Mouse (Mus musculus): ENCODE measurements around the gene Dscam. TPM values are rescaled to one million over a fixed set of nuclear protein-coding genes. Genes with fewer than 3 reads are reported as not detected.

The Dscam gene
- polyA plus RNA-seq, 1 experiment from 2014 or later = 8.2 TPM

GRCm38 (mm10) chr16:96635916-96636315 is 534.6 kb downstream of the Dscam start:
- no peaks in the 10 kb centered on the region for H3K9me3 ChIP-seq (replicated peaks; ENCODE audit: control insufficient read depth, low read length)
- no peak overlapping the region for H3K4me3 ChIP-seq (ENCODE audit: low read depth, low read length)
- DNase-seq (ENCODE audit: low spot score) = no peak
- H3K4me1 ChIP-seq (ENCODE audit: control insufficient read depth, insufficient read depth, low read length) = peaks cover 13% of the 10 kb centered on the region
- no peak for ATAC-seq
- H3K9ac ChIP-seq (ENCODE audit: low read length) = no peak overlapping the region
- H3K27me3 ChIP-seq (replicated peaks; ENCODE audit: control insufficient read depth, insufficient read depth, low read length) = no peaks in the 10 kb centered on the region
- WGBS = 73% methylated on average over 2 of the region's 2 CpGs
- no peak overlapping the region for H3K4me2 ChIP-seq (ENCODE audit: low read length)
- H3K27ac ChIP-seq (ENCODE audit: low read depth, low read length) = no peak overlapping the region
- H3K36me3 ChIP-seq (ENCODE audit: control insufficient read depth, insufficient read depth, low read length) = no peaks in the 10 kb centered on the region

GRCm38 (mm10) chr16:96634791-96635143 is 535.8 kb downstream of the Dscam start:
- H3K4me1 ChIP-seq (ENCODE audit: control insufficient read depth, insufficient read depth, low read length) = peaks cover 13% of the 10 kb centered on the region
- DNase-seq (ENCODE audit: low spot score) = no peak
- no peaks in the 10 kb centered on the region for H3K9me3 ChIP-seq (replicated peaks; ENCODE audit: control insufficient read depth, low read length)
- no peak overlapping the region for H3K4me3 ChIP-seq (ENCODE audit: low read depth, low read length)
- H3K4me2 ChIP-seq (ENCODE audit: low read length) = no peak overlapping the region
- H3K27ac ChIP-seq (ENCODE audit: low read depth, low read length) = no peak overlapping the region
- no peak overlapping the region for H3K9ac ChIP-seq (ENCODE audit: low read length)
- no peaks in the 10 kb centered on the region for H3K36me3 ChIP-seq (ENCODE audit: control insufficient read depth, insufficient read depth, low read length)
- no peaks in the 10 kb centered on the region for H3K27me3 ChIP-seq (replicated peaks; ENCODE audit: control insufficient read depth, insufficient read depth, low read length)
- peak; percentile 67; the same call in 1 of the 2 replicates for ATAC-seq

GRCm38 (mm10) chr16:96634097-96634790 is 536.3 kb downstream of the Dscam start:
- Histone ChIP-seq H3K36me3 (ENCODE audit: control insufficient read depth, insufficient read depth, low read length) (no peaks in the 10 kb centered on the region), H3K4me1 (ENCODE audit: control insufficient read depth, insufficient read depth, low read length) (peaks cover 13% of the 10 kb centered on the region), H3K27ac (ENCODE audit: low read depth, low read length) (peak overlapping the region; percentile 27; the same call in 1 of the 2 replicates), H3K9me3 (replicated peaks; ENCODE audit: control insufficient read depth, low read length) (no peaks in the 10 kb centered on the region), H3K27me3 (replicated peaks; ENCODE audit: control insufficient read depth, insufficient read depth, low read length) (no peaks in the 10 kb centered on the region), H3K9ac (ENCODE audit: low read length) (no peak overlapping the region), H3K4me3 (ENCODE audit: low read depth, low read length) (no peak overlapping the region), H3K4me2 (ENCODE audit: low read length) (no peak overlapping the region)
- DNase-seq (ENCODE audit: low spot score) (peak; percentile 49), ATAC-seq (peak; percentile 72; the same call in 1 of the 2 replicates)
- WGBS = 77% methylated on average over 4 of the region's 4 CpGs

- no peak overlapping the region for H3K4me3 ChIP-seq (ENCODE audit: low read depth, low read length)
- no peaks in the 10 kb centered on the region for H3K27me3 ChIP-seq (replicated peaks; ENCODE audit: control insufficient read depth, insufficient read depth, low read length)
- no peaks in the 10 kb centered on the region for H3K9me3 ChIP-seq (replicated peaks; ENCODE audit: control insufficient read depth, low read length)
- no peak overlapping the region for H3K9ac ChIP-seq (ENCODE audit: low read length)
- peaks cover 13% of the 10 kb centered on the region for H3K4me1 ChIP-seq (ENCODE audit: control insufficient read depth, insufficient read depth, low read length)
- no peak overlapping the region for H3K4me2 ChIP-seq (ENCODE audit: low read length)
- no peaks in the 10 kb centered on the region for H3K36me3 ChIP-seq (ENCODE audit: control insufficient read depth, insufficient read depth, low read length)
- no peak overlapping the region for H3K27ac ChIP-seq (ENCODE audit: low read depth, low read length)
- WGBS = 88% methylated on average over 7 of the region's 7 CpGs
- DNase-seq (ENCODE audit: low spot score) (no peak), ATAC-seq (no peak)
Observed at GRCm38 (mm10) chr16:96630241-96630640, 540.3 kb downstream of the Dscam start.

GRCm38 (mm10) chr16:96629623-96630022 is 540.9 kb downstream of the Dscam start:
- H3K4me3 ChIP-seq (ENCODE audit: low read depth, low read length) = no peak overlapping the region
- WGBS = 93% methylated on average over 5 of the region's 5 CpGs
- no peaks in the 10 kb centered on the region for H3K36me3 ChIP-seq (ENCODE audit: control insufficient read depth, insufficient read depth, low read length)
- H3K9me3 ChIP-seq (replicated peaks; ENCODE audit: control insufficient read depth, low read length) = no peaks in the 10 kb centered on the region
- no peak overlapping the region for H3K4me2 ChIP-seq (ENCODE audit: low read length)
- no peak overlapping the region for H3K27ac ChIP-seq (ENCODE audit: low read depth, low read length)
- no peak for ATAC-seq
- no peak for DNase-seq (ENCODE audit: low spot score)
- H3K9ac ChIP-seq (ENCODE audit: low read length) = no peak overlapping the region
- no peaks in the 10 kb centered on the region for H3K27me3 ChIP-seq (replicated peaks; ENCODE audit: control insufficient read depth, insufficient read depth, low read length)
- H3K4me1 ChIP-seq (ENCODE audit: control insufficient read depth, insufficient read depth, low read length) = peaks cover 12% of the 10 kb centered on the region

GRCm38 (mm10) chr16:96625468-96625867 is 545.1 kb downstream of the Dscam start:
- Histone ChIP-seq H3K9ac (ENCODE audit: low read length) (no peak overlapping the region), H3K9me3 (replicated peaks; ENCODE audit: control insufficient read depth, low read length) (no peaks in the 10 kb centered on the region), H3K27ac (ENCODE audit: low read depth, low read length) (no peak overlapping the region), H3K4me1 (ENCODE audit: control insufficient read depth, insufficient read depth, low read length) (peaks cover 12% of the 10 kb centered on the region), H3K4me2 (ENCODE audit: low read length) (no peak overlapping the region), H3K36me3 (ENCODE audit: control insufficient read depth, insufficient read depth, low read length) (no peaks in the 10 kb centered on the region), H3K27me3 (replicated peaks; ENCODE audit: control insufficient read depth, insufficient read depth, low read length) (no peaks in the 10 kb centered on the region), H3K4me3 (ENCODE audit: low read depth, low read length) (no peak overlapping the region)
- WGBS = 31% methylated on average over 4 of the region's 4 CpGs
- no peak for DNase-seq (ENCODE audit: low spot score)
- ATAC-seq = no peak

- H3K27me3 ChIP-seq (replicated peaks; ENCODE audit: control insufficient read depth, insufficient read depth, low read length) = no peaks in the 10 kb centered on the region
- no peak overlapping the region for H3K9ac ChIP-seq (ENCODE audit: low read length)
- no peaks in the 10 kb centered on the region for H3K36me3 ChIP-seq (ENCODE audit: control insufficient read depth, insufficient read depth, low read length)
- DNase-seq (ENCODE audit: low spot score) (peak; percentile 25), ATAC-seq (peak; percentile 33; the same call in 1 of the 2 replicates)
- H3K27ac ChIP-seq (ENCODE audit: low read depth, low read length) = peak overlapping the region; percentile 2; the same call in 1 of the 2 replicates
- WGBS = 49% methylated on average over 7 of the region's 7 CpGs
- H3K9me3 ChIP-seq (replicated peaks; ENCODE audit: control insufficient read depth, low read length) = no peaks in the 10 kb centered on the region
- H3K4me3 ChIP-seq (ENCODE audit: low read depth, low read length) = no peak overlapping the region
- peaks cover 18% of the 10 kb centered on the region for H3K4me1 ChIP-seq (ENCODE audit: control insufficient read depth, insufficient read depth, low read length)
- H3K4me2 ChIP-seq (ENCODE audit: low read length) = no peak overlapping the region
Observed at GRCm38 (mm10) chr16:96624570-96625411, 545.8 kb downstream of the Dscam start.

GRCm38 (mm10) chr16:96620861-96621260 is 549.7 kb downstream of the Dscam start:
- Histone ChIP-seq H3K9me3 (replicated peaks; ENCODE audit: control insufficient read depth, low read length) (no peaks in the 10 kb centered on the region), H3K4me1 (ENCODE audit: control insufficient read depth, insufficient read depth, low read length) (peaks cover 20% of the 10 kb centered on the region), H3K27ac (ENCODE audit: low read depth, low read length) (peak overlapping the region; percentile 60; the same call in 1 of the 2 replicates), H3K36me3 (ENCODE audit: control insufficient read depth, insufficient read depth, low read length) (0 out of 2 replicates have a peak, but pooled peaks cover 3% of the 10 kb centered on the region), H3K27me3 (replicated peaks; ENCODE audit: control insufficient read depth, insufficient read depth, low read length) (no peaks in the 10 kb centered on the region), H3K4me2 (ENCODE audit: low read length) (no peak overlapping the region), H3K9ac (ENCODE audit: low read length) (no peak overlapping the region), H3K4me3 (ENCODE audit: low read depth, low read length) (no peak overlapping the region)
- WGBS = 73% methylated on average over 6 of the region's 6 CpGs
- DNase-seq (ENCODE audit: low spot score) = no peak
- ATAC-seq = no peak

- DNase-seq (ENCODE audit: low spot score) = peak; percentile 90
- WGBS = 37% methylated on average over 5 of the region's 5 CpGs
- H3K9me3 ChIP-seq (replicated peaks; ENCODE audit: control insufficient read depth, low read length) = no peaks in the 10 kb centered on the region
- peaks cover 20% of the 10 kb centered on the region for H3K4me1 ChIP-seq (ENCODE audit: control insufficient read depth, insufficient read depth, low read length)
- H3K27ac ChIP-seq (ENCODE audit: low read depth, low read length) = peak overlapping the region; percentile 60; the same call in 1 of the 2 replicates
- peak; percentile 88 for ATAC-seq
- no peak overlapping the region for H3K9ac ChIP-seq (ENCODE audit: low read length)
- no peak overlapping the region for H3K4me3 ChIP-seq (ENCODE audit: low read depth, low read length)
- H3K4me2 ChIP-seq (ENCODE audit: low read length) = no peak overlapping the region
- no peaks in the 10 kb centered on the region for H3K27me3 ChIP-seq (replicated peaks; ENCODE audit: control insufficient read depth, insufficient read depth, low read length)
- 0 out of 2 replicates have a peak, but pooled peaks cover 3% of the 10 kb centered on the region for H3K36me3 ChIP-seq (ENCODE audit: control insufficient read depth, insufficient read depth, low read length)
Observed at GRCm38 (mm10) chr16:96620402-96620801, 550.1 kb downstream of the Dscam start.

All from forebrain, embryonic 14.5 days (tissue).